In the genomic region with DNA sequence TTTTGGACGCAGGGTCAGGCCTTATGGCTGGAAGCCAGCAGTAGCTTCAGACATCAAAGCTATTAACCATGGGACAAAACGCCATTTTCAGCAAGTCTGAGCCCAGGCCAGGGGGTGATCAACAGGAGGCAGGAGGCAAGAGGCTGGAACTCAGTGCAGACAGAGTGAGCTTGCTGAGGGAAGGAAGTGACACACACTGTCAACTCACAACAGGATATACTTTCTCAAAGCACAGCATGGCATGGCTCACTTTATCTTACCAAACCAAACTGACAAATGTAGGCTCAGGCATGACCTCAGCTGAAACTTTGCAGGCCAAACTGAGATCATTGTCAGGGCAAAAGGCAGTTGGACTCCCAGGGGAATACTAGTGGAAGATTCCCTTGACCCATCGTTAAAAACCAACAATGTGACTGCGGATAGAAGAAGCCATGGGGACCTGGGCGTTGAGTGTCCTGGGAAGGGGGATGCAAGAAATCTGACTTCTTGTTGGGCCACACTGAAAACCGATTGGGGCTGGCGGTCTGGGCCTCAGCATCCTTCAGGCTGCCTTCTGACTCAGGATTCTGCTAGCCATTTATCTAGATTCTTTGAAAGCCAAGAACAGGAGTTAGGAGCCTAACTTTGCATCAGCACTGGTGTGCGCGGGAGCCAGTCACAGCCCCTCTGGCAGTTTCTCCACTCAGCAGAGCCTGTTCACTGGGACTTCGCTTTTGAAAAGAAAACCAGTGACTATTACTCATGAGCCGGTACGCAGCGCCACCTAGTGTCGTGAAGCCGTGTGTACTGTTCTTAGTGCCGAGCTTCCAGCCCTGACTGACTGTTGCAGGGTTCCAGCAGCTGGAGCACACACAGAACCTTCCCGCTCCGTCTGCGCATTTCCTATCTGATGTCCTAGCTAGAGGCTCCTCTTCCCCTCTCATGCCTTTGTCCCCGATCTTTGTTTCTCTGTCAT, we compare ENCODE assay signal across 8 mouse cellular contexts.
DNase-seq lines count a peak whose midpoint lies in the region; ATAC-seq lines count a peak whose summit lies in the region.

No protein-coding gene starts in this region.

- DNase-seq in 416B (ENCODE audit: low read depth) = peak; percentile 87
- DNase-seq in adrenal gland, postnatal 4 days (ENCODE audit: low spot score in 2 of 2) = peak; percentile 67 to 79
- DNase-seq in heart, adult 8-10 months (ENCODE audit: low spot score) = peak; percentile 89
- peak; percentile 66 to 88 for DNase-seq in kidney, adult 8-10 months
- peak; percentile 96 for DNase-seq in midbrain, embryonic 14.5 days
- DNase-seq in spleen, adult 12 weeks (ENCODE audit: low spot score) = peak; percentile 71

- peak overlapping the region; percentile 26 for H3K4me2 ChIP-seq in embryonic facial prominence, embryonic 13.5 days
- no peak overlapping the region; the same call in 1 of the 2 replicates for H3K4me2 ChIP-seq in limb, embryonic 12.5 days
- H3K4me2 ChIP-seq in midbrain, embryonic 14.5 days (ENCODE audit: low read length) = no peak overlapping the region

- 0 out of 2 replicates have a peak, but pooled peaks cover 4% of the 10 kb centered on the region for H3K4me1 ChIP-seq in embryonic facial prominence, embryonic 13.5 days
- H3K4me1 ChIP-seq in limb, embryonic 12.5 days (replicated peaks) = no peaks in the 10 kb centered on the region; the same call in 1 of the 2 replicates
- H3K4me1 ChIP-seq in midbrain, embryonic 14.5 days (ENCODE audit: control insufficient read depth, insufficient read depth, low read length) = no peaks in the 10 kb centered on the region

- H3K9me3 ChIP-seq in embryonic facial prominence, embryonic 13.5 days = no peaks in the 10 kb centered on the region
- no peaks in the 10 kb centered on the region for H3K9me3 ChIP-seq in limb, embryonic 12.5 days
- no peaks in the 10 kb centered on the region for H3K9me3 ChIP-seq in midbrain, embryonic 14.5 days (ENCODE audit: control insufficient read depth, low read length)

- no peaks in the 10 kb centered on the region for H3K27me3 ChIP-seq in embryonic facial prominence, embryonic 13.5 days
- no peaks in the 10 kb centered on the region for H3K27me3 ChIP-seq in limb, embryonic 12.5 days
- no peaks in the 10 kb centered on the region for H3K27me3 ChIP-seq in midbrain, embryonic 14.5 days (ENCODE audit: control insufficient read depth, insufficient read depth, low read length)

- WGBS in embryonic facial prominence, embryonic 13.5 days = 18% methylated on average over 20 of the region's 20 CpGs
- WGBS in limb, embryonic 12.5 days = 24% methylated on average over 20 of the region's 20 CpGs
- WGBS in midbrain, embryonic 14.5 days = 23% methylated on average over 20 of the region's 20 CpGs

- peak; percentile 74 for ATAC-seq in embryonic facial prominence, embryonic 13.5 days (ENCODE audit: insufficient number of reproducible peaks, insufficient read depth, low FRiP score, low TSS enrichment, low read depth)
- ATAC-seq in limb, embryonic 12.5 days (ENCODE audit: insufficient number of reproducible peaks, insufficient read depth, low FRiP score, low TSS enrichment, low read depth) = peak; percentile 67; the same call in 1 of the 2 replicates
- peak; percentile 89 for ATAC-seq in midbrain, embryonic 14.5 days (ENCODE audit: low FRiP score, low TSS enrichment)

- H3K9ac ChIP-seq in embryonic facial prominence, embryonic 13.5 days = peak overlapping the region; percentile 46
- H3K9ac ChIP-seq in limb, embryonic 12.5 days (replicated peaks) = no peak overlapping the region
- H3K9ac ChIP-seq in midbrain, embryonic 14.5 days (replicated peaks; ENCODE audit: low read length) = no peak overlapping the region

- H3K4me3 ChIP-seq in embryonic facial prominence, embryonic 13.5 days = no peak overlapping the region
- no peak overlapping the region for H3K4me3 ChIP-seq in limb, embryonic 12.5 days (replicated peaks)
- no peak overlapping the region for H3K4me3 ChIP-seq in midbrain, embryonic 14.5 days (replicated peaks; ENCODE audit: low read depth, low read length)

- no peak overlapping the region for H3K27ac ChIP-seq in embryonic facial prominence, embryonic 13.5 days
- no peak overlapping the region for H3K27ac ChIP-seq in limb, embryonic 12.5 days
- H3K27ac ChIP-seq in midbrain, embryonic 14.5 days (replicated peaks; ENCODE audit: low read depth, low read length) = no peak overlapping the region

- no peaks in the 10 kb centered on the region for H3K36me3 ChIP-seq in embryonic facial prominence, embryonic 13.5 days
- no peaks in the 10 kb centered on the region for H3K36me3 ChIP-seq in limb, embryonic 12.5 days
- H3K36me3 ChIP-seq in midbrain, embryonic 14.5 days (ENCODE audit: control insufficient read depth, insufficient read depth, low read length) = no peaks in the 10 kb centered on the region
